Mouse (Mus musculus): Measurements from ENCODE around the gene Mrpl24. TPM values are rescaled to one million over a fixed set of nuclear protein-coding genes. Genes with fewer than 3 reads are reported as not detected.
A peak's percentile ranks its signal among the peaks of the same experiment; 100 is the strongest.

Gene Mrpl24
- 84.6 and 96.6 TPM in 2 replicates for total RNA-seq (2014; rRNA removed)
- 35.3 and 37.9 TPM in 2 replicates for polyA plus RNA-seq (2012; rRNA removed)

DNA sequence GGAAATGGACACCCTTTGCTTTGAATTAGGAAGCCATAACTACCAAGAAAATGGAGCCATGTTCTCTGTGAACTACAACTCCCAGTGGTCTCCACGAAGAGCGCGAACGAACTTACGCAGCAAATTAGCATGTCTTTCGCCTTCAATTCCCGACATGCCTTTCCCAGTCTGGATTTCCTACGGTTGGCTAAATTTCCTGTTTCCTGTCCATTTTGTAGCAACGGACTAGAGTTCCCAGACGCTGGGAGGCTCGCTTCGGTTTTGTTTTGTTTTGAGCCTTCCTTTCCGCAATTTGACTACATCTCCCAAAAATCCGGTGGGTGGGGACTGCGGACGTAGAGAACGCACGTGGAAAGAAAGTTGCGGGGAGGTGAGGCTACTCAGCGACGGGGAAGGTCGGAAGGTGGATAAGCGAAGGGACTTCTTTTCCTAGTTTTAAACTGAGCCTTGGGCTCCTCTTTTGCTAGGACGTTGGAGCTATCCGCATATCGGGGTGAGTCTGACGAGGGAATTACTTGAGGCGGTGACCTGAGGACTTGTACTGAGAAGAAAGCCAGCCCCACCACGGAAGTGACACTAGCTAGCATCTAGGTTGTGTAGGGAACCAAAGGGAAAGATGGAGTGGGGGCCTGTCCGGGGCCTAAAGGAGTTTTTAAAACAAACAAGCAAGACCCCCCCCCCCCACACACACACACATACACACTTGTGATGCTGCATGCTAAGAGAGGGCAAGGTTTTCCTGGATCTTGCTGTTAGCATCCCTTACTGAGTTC lies at the start of gene Mrpl24:
Mrpl24 (plus strand) TSS at position 171 of the 773 bp plus-strand sequence.
- TF ChIP-seq CTCF (IDR thresholded peaks at IDR 0.05; ENCODE audit: low read depth, low read length) (no peak), POLR2A (IDR thresholded peaks at IDR 0.05; ENCODE audit: extremely low read depth, insufficient read depth, low read length) (0 out of 2 replicates have a peak, but pooled peaks have one; percentile 17)
- Histone ChIP-seq H3K4me1 (ENCODE audit: control insufficient read depth, insufficient read depth, low read length) (peaks cover 4% of the 10 kb centered on the region; the same call in 1 of the 2 replicates), H3K4me3 (ENCODE audit: insufficient read depth, low read depth, low read length) (peak within 1 kb of the TSS; percentile 71), H3K27me3 (ENCODE audit: control insufficient read depth, insufficient read depth, low read length) (no peaks in the 10 kb centered on the region), H3K36me3 (ENCODE audit: control insufficient read depth, insufficient read depth, low read length) (peaks cover 31% of the 10 kb centered on the region), H3K79me2 (ENCODE audit: control insufficient read depth, insufficient read depth, low read length) (no peaks in the 10 kb centered on the region), H3K27ac (replicated peaks; ENCODE audit: insufficient read depth, low read depth, low read length) (peak within 1 kb of the TSS; percentile 71), H3K9ac (ENCODE audit: low read depth, low read length) (peak within 1 kb of the TSS; percentile 76)
- WGBS, result under 1% methylated on average over 30 of the region's 30 CpGs
- peak; percentile 100 for DNase-seq (ENCODE audit: extremely low read depth, low read depth, low spot score)

DNA sequence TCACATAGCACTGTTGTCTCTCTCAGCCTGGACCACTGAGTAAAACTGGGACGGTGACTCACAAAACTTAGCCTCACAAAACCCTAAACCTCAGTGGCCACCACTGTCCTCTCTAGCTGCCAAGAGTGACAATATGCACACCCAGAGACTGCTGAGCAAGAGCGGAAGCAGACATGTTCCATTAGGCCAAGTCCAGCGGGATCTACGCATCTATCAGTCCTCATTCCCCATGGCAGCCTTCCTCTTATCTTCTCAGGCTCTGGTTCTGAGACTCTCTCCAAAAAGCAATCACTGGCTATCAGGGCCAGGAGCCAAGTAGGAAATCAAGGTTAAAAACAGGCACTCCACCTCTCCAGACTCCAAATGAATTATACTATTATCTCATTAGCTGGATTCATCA lies 41.6 kb upstream of the Mrpl24 start:
- no peak overlapping the region for H3K9ac ChIP-seq (ENCODE audit: low read depth, low read length)
- no peaks in the 10 kb centered on the region for H3K4me1 ChIP-seq (ENCODE audit: control insufficient read depth, insufficient read depth, low read length)
- no peaks in the 10 kb centered on the region for H3K27me3 ChIP-seq (ENCODE audit: control insufficient read depth, insufficient read depth, low read length)
- H3K27ac ChIP-seq (replicated peaks; ENCODE audit: insufficient read depth, low read depth, low read length), result no peak overlapping the region
- TF ChIP-seq POLR2A (IDR thresholded peaks at IDR 0.05; ENCODE audit: extremely low read depth, insufficient read depth, low read length) (no peak), CTCF (IDR thresholded peaks at IDR 0.05; ENCODE audit: low read depth, low read length) (no peak)
- 74% methylated on average over 4 of the region's 4 CpGs for WGBS
- DNase-seq (ENCODE audit: extremely low read depth, low read depth, low spot score), result no peak
- peaks cover 6% of the 10 kb centered on the region for H3K36me3 ChIP-seq (ENCODE audit: control insufficient read depth, insufficient read depth, low read length)
- peaks cover 27% of the 10 kb centered on the region; the same call in 1 of the 2 replicates for H3K79me2 ChIP-seq (ENCODE audit: control insufficient read depth, insufficient read depth, low read length)
- no peak overlapping the region for H3K4me3 ChIP-seq (ENCODE audit: insufficient read depth, low read depth, low read length)

- Histone ChIP-seq H3K27ac (replicated peaks; ENCODE audit: insufficient read depth, low read depth, low read length) (no peak overlapping the region), H3K27me3 (ENCODE audit: control insufficient read depth, insufficient read depth, low read length) (no peaks in the 10 kb centered on the region)
- 2% methylated on average over 3 of the region's 3 CpGs for WGBS
Observed at GRCm38 (mm10) chr3:87884291-87884690, 35.0 kb upstream of the Mrpl24 start.

DNA sequence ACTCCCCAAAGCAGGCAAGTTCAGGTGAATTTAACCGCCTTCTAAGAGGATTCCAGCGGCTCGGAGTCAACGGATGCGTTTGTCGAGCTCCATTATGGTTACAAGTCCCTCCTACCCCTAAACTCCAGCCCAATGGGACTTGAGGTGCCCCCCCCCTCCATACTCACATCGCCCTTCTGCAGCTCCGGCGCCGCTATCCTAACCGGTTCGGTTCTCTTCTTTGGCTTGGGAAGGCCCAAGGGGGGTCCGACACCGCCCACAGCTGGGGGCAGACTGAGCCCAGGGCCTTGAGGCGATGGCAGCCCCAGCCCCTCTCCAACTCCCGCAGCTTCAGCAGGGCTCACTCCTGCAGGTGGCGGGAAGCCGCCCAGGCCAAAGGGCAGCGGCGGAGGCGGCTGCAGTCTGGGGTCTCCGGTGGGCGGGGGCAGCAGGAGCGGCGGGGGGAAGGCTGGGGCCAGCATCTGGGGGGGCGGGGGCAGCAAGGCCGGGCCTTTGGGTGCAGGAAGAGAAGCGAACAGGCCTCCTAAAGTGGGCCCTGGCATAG lies 34.5 kb upstream of the Mrpl24 start:
- Histone ChIP-seq H3K27ac (replicated peaks; ENCODE audit: insufficient read depth, low read depth, low read length) (peak overlapping the region; percentile 91), H3K4me1 (ENCODE audit: control insufficient read depth, insufficient read depth, low read length) (peaks cover 9% of the 10 kb centered on the region; the same call in 1 of the 2 replicates), H3K9ac (ENCODE audit: low read depth, low read length) (peak overlapping the region; percentile 90), H3K4me3 (ENCODE audit: insufficient read depth, low read depth, low read length) (peak overlapping the region; percentile 88), H3K79me2 (ENCODE audit: control insufficient read depth, insufficient read depth, low read length) (peaks cover 25% of the 10 kb centered on the region), H3K36me3 (ENCODE audit: control insufficient read depth, insufficient read depth, low read length) (peaks cover 4% of the 10 kb centered on the region), H3K27me3 (ENCODE audit: control insufficient read depth, insufficient read depth, low read length) (no peaks in the 10 kb centered on the region)
- 1% methylated on average over 28 of the region's 28 CpGs for WGBS
- peak; percentile 23 for DNase-seq (ENCODE audit: extremely low read depth, low read depth, low spot score)
- no peak for TF ChIP-seq CTCF (IDR thresholded peaks at IDR 0.05; ENCODE audit: low read depth, low read length)
- no peak for TF ChIP-seq POLR2A (IDR thresholded peaks at IDR 0.05; ENCODE audit: extremely low read depth, insufficient read depth, low read length)

More at GRCm38 (mm10) chr3:87884291-87884690, 35.0 kb upstream of the Mrpl24 start:
- Histone ChIP-seq H3K4me3 (ENCODE audit: insufficient read depth, low read depth, low read length) (peak overlapping the region; percentile 88), H3K4me1 (ENCODE audit: control insufficient read depth, insufficient read depth, low read length) (peaks cover 9% of the 10 kb centered on the region; the same call in 1 of the 2 replicates), H3K36me3 (ENCODE audit: control insufficient read depth, insufficient read depth, low read length) (peaks cover 4% of the 10 kb centered on the region), H3K9ac (ENCODE audit: low read depth, low read length) (peak overlapping the region; percentile 90), H3K79me2 (ENCODE audit: control insufficient read depth, insufficient read depth, low read length) (peaks cover 27% of the 10 kb centered on the region)
- TF ChIP-seq POLR2A (IDR thresholded peaks at IDR 0.05; ENCODE audit: extremely low read depth, insufficient read depth, low read length) (no peak), CTCF (IDR thresholded peaks at IDR 0.05; ENCODE audit: low read depth, low read length) (no peak)
- no peak for DNase-seq (ENCODE audit: extremely low read depth, low read depth, low spot score)

DNA sequence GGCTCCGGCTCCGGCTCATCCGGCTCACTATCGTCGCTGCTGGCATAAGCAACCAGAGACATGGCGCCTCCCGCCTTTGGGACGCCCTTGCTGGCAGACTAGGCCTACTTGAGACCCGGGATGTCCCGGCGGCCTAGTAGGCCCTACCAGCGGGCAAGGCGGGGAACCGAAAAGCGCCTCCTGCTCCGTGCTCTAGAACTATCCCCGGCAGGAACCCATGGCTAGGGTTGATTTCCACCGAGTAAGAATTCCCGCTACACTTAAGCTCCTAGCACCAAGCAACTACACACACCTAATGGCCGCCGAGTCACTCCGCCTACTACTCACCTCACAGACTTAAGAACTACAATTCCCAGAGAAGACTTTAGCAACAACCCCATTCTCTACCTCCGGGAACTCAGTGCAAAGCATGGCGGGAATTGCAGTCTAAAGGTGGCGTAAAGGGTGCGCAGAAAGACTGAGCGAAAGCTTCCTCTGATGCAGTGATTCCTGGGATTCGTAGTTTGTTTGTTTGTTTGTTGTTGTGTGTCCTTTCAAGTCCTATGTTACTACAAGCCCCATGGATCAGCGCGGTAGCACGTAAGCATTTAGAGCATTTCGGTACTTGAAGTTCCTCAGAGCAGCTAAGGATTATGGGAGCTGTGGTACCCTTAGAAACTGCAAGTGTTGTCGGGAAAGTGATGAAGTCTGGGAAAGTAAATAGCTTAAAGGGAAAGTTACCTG lies 33.9 kb upstream of the Mrpl24 start, which contains the start of gene Prcc:
Prcc (minus strand) TSS at position 328 of the 723 bp plus-strand sequence.
- peak within 1 kb of the TSS; percentile 91 for H3K27ac ChIP-seq (replicated peaks; ENCODE audit: insufficient read depth, low read depth, low read length)
- under 1% methylated on average over 33 of the region's 33 CpGs for WGBS
- TF ChIP-seq POLR2A (IDR thresholded peaks at IDR 0.05; ENCODE audit: extremely low read depth, insufficient read depth, low read length) (no peak), CTCF (IDR thresholded peaks at IDR 0.05; ENCODE audit: low read depth, low read length) (no peak)
- no peaks in the 10 kb centered on the region for H3K27me3 ChIP-seq (ENCODE audit: control insufficient read depth, insufficient read depth, low read length)
- H3K9ac ChIP-seq (ENCODE audit: low read depth, low read length), result peak within 1 kb of the TSS; percentile 90
- peaks cover 21% of the 10 kb centered on the region for H3K79me2 ChIP-seq (ENCODE audit: control insufficient read depth, insufficient read depth, low read length)
- peak within 1 kb of the TSS; percentile 88 for H3K4me3 ChIP-seq (ENCODE audit: insufficient read depth, low read depth, low read length)
- peak; percentile 100 for DNase-seq (ENCODE audit: extremely low read depth, low read depth, low spot score)
- peaks cover 2% of the 10 kb centered on the region for H3K36me3 ChIP-seq (ENCODE audit: control insufficient read depth, insufficient read depth, low read length)
- peaks cover 9% of the 10 kb centered on the region; the same call in 1 of the 2 replicates for H3K4me1 ChIP-seq (ENCODE audit: control insufficient read depth, insufficient read depth, low read length)
